Mouse (Mus musculus): ENCODE measurements around the gene Snx29.

The Snx29 gene

GRCm38 (mm10) chr16:11776528-11776927 lies 453.8 kb downstream of the Snx29 start:
- DNase-seq (ENCODE audit: low read depth, low spot score), result no peak

DNA sequence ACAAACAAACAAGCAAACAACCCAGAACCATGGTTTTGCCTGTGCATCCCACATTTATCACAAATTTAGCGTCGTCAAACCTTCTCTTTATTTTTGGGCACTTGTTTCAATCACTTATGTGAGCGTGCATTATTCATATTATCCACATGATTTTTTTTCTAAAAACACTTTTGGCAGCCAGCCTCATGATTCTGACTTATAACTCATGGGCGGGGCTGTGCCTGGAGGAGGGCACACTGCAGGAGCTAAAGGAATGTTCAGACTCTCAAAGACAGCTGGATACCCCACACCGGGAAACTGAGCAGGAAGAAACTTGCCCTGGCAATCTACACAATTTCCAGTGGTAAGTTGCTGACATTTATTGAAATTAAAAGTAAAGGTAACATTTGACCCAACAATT lies 455.5 kb downstream of the Snx29 start:
- DNase-seq (ENCODE audit: low read depth, low spot score), result no peak

- no peak for DNase-seq (ENCODE audit: low read depth, low spot score)
Observed at GRCm38 (mm10) chr16:11778715-11779460, 456.2 kb downstream of the Snx29 start.

GRCm38 (mm10) chr16:11782082-11782481 lies 459.4 kb downstream of the Snx29 start:
- DNase-seq (ENCODE audit: low read depth, low spot score), result no peak

DNA sequence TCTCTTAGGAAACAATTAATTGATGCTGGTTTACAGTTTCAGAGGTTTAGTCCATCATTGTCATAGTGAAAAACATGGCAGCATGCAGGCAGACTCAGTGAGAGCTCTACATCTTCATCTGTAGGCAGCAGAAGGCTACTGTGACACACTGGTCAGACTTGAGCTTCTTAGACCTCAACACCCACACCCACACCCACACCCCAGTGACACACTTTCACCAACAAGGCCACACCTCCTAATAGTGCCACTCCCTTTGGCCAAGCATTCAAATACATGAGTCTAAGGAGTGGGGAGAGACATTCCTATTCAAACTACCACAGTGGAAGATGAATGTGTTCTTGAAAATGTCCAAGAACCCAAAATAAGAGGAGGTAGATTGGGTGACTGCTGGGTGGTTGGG lies 460.6 kb downstream of the Snx29 start:
- DNase-seq (ENCODE audit: low read depth, low spot score), result no peak

DNA sequence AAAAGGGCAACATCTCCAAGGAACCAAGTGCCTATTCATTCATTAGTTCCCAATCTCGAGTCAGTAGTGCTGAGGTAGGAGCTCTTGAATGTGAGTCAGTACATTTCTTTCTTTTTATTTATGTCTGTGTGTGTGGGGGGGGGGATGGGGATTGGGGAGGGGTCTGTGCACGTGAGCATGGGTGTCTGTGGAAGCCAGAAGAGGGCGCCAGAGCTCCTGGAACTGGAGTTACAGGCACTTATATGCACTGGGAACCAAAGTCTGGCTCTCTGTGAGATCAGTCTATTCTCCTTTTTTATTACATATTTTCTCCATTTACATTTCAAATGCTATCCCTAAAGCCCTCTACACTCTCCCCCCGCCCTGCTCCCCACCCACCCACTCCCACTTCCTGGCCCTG lies 461.6 kb downstream of the Snx29 start:
- DNase-seq (ENCODE audit: low read depth, low spot score), result no peak

- DNase-seq (ENCODE audit: low read depth, low spot score), result no peak
Observed at GRCm38 (mm10) chr16:11785806-11786205, 463.1 kb downstream of the Snx29 start.

GRCm38 (mm10) chr16:11790476-11790875 lies 467.8 kb downstream of the Snx29 start:
- DNase-seq (ENCODE audit: low read depth, low spot score), result no peak

GRCm38 (mm10) chr16:11793391-11793790 lies 470.7 kb downstream of the Snx29 start:
- no peak for DNase-seq (ENCODE audit: low read depth, low spot score)

- DNase-seq (ENCODE audit: low read depth, low spot score), result no peak
Observed at GRCm38 (mm10) chr16:11794628-11795027, 471.9 kb downstream of the Snx29 start.

GRCm38 (mm10) chr16:11795758-11796460 lies 473.2 kb downstream of the Snx29 start:
- DNase-seq (ENCODE audit: low read depth, low spot score), result no peak

GRCm38 (mm10) chr16:11801960-11802539 lies 479.3 kb downstream of the Snx29 start:
- no peak for DNase-seq (ENCODE audit: low read depth, low spot score)

All from WW6 (cell line).